Mouse (Mus musculus) lung, adult 2 months (tissue): ENCODE results near the gene Usp43.

Experiments
- CTCF ChIP-seq: fragments of 200-500 bp; IDR thresholded peaks from 2 replicates; pipeline ENCODE4 v1.5.1; 2011; ENCODE audit warnings: mild to moderate bottlenecking, low read length, control low read depth; ENCODE audit not compliant: insufficient read depth
- POLR2A ChIP-seq: fragments of 200-500 bp; IDR thresholded peaks from 2 replicates; pipeline ENCODE4 v1.6.1; 2011; ENCODE audit warnings: low read depth, mild to moderate bottlenecking, control low read depth, low read length, borderline replicate concordance; ENCODE audit errors: extremely low read depth

- TF ChIP-seq POLR2A (no peak), CTCF (no peak)
These were observed 1.8 kb upstream of the Usp43 start for GRCm38 (mm10) chr11:67923720-67924119.
